Mouse (Mus musculus) forebrain, postnatal 0 days (tissue): ENCODE measurements around the gene Nlrp1a. TPM values are rescaled to one million over a fixed set of nuclear protein-coding genes. Genes with fewer than 3 reads are reported as not detected.
A peak's percentile ranks its signal among the peaks of the same experiment; 100 is the strongest.

Source experiments
- ATAC-seq: fragments of 200-750 bp; cut with Nextera tagmentation; 2 replicates; pipeline ENCODE4 v1.8.0; 2017; ENCODE audit warnings: mild to moderate bottlenecking, moderate library complexity
- DNase-seq: peaks from one replicate; pipeline ENCODE4 v3.0.0-alpha.2; 2015
- H3K27ac ChIP-seq: fragments of 300-500 bp; sonication (generic); 2 replicates; pipeline ENCODE4 v1.5.1; 2014; ENCODE audit warnings: low read depth, mild to moderate bottlenecking, antibody characterized with exemption, low read length, moderate library complexity, mixed read lengths
- H3K27me3 ChIP-seq: fragments of 300-500 bp; sonication (generic); 2 replicates; pipeline ENCODE4 v1.6.1; 2014; ENCODE audit warnings: mild to moderate bottlenecking, low read length, mixed read lengths; ENCODE audit not compliant: insufficient read depth
- H3K36me3 ChIP-seq: fragments of 300-500 bp; sonication (generic); 2 replicates; pipeline ENCODE4 v1.6.1; 2014; ENCODE audit warnings: mild to moderate bottlenecking, moderate library complexity; ENCODE audit not compliant: insufficient read depth
- H3K4me1 ChIP-seq: fragments of 300-500 bp; sonication (generic); 2 replicates; pipeline ENCODE4 v1.6.1; 2014; ENCODE audit warnings: antibody characterized with exemption; ENCODE audit not compliant: insufficient read depth
- H3K4me2 ChIP-seq: fragments of 300-500 bp; sonication (generic); 2 replicates; pipeline ENCODE4 v1.6.1; 2014; ENCODE audit warnings: low read depth, mild to moderate bottlenecking, moderate library complexity
- H3K4me3 ChIP-seq: fragments of 300-500 bp; sonication (generic); 2 replicates; pipeline ENCODE4 v1.5.1; 2014; ENCODE audit warnings: low read depth, low read length, mixed read lengths
- H3K9ac ChIP-seq: fragments of 300-500 bp; sonication (generic); 2 replicates; pipeline ENCODE4 v1.6.1; 2014; ENCODE audit warnings: mild to moderate bottlenecking
- H3K9me3 ChIP-seq: fragments of 300-500 bp; sonication (generic); 2 replicates; pipeline ENCODE4 v1.6.1; 2016; ENCODE audit warnings: low read length
- CTCF ChIP-seq: sonication (generic); IDR thresholded peaks from 2 replicates; pipeline ENCODE4 v1.5.1; 2016; ENCODE audit warnings: antibody characterized with exemption, control low read depth, low read depth
- WGBS: fragments of 180-500 bp; shearing (Covaris S2); extraction: QIAGEN DNeasy Blood & Tissue Kit; methylation state at CpG from one replicate; pipeline ENCODE4 v1.1.7; 2014; 5-methylcytosine and 5-hydroxymethylcytosine counted together
- polyA plus RNA-seq: library from polyadenylated mRNA; unstranded; fragments of >200 nt; fragmentation: Nextera tagmentation; extraction: Ambion mirVana; gene quantifications from 2 replicates; pipeline ENCODE4 v1.2.1, GENCODE M21; 2015
- total RNA-seq: library from RNA; depleted of rRNA; stranded (reverse); fragments of >200 nt; gene quantifications from 2 replicates; pipeline ENCODE4 v1.2.3, GENCODE M21; 2014; rRNA removed

Nlrp1a gene
- total and polyA plus RNA-seq, 2 experiments from 2014 or later, result 0.04 TPM; not detected in 1

- H3K9ac ChIP-seq, result no peak overlapping the region
- H3K27ac ChIP-seq, result no peak overlapping the region
- ATAC-seq, result no peak
- H3K9me3 ChIP-seq, result no peaks in the 10 kb centered on the region
- DNase-seq, result no peak
- TF ChIP-seq CTCF, result no peak
- H3K36me3 ChIP-seq, result no peaks in the 10 kb centered on the region
- no peak overlapping the region for H3K4me3 ChIP-seq
- H3K27me3 ChIP-seq, result no peaks in the 10 kb centered on the region
- no peak overlapping the region for H3K4me2 ChIP-seq
- no peaks in the 10 kb centered on the region for H3K4me1 ChIP-seq
Measured at GRCm38 (mm10) chr11:71106261-71107021, 38.1 kb downstream of the Nlrp1a start.

GRCm38 (mm10) chr11:71103931-71104330 lies 40.6 kb downstream of the Nlrp1a start:
- no peaks in the 10 kb centered on the region for H3K36me3 ChIP-seq
- H3K27ac ChIP-seq, result no peak overlapping the region
- ATAC-seq (no peak), DNase-seq (no peak)
- no peaks in the 10 kb centered on the region for H3K27me3 ChIP-seq
- no peak overlapping the region for H3K9ac ChIP-seq
- H3K4me3 ChIP-seq, result no peak overlapping the region
- H3K9me3 ChIP-seq, result no peaks in the 10 kb centered on the region
- H3K4me1 ChIP-seq, result no peaks in the 10 kb centered on the region
- H3K4me2 ChIP-seq, result no peak overlapping the region
- no peak for TF ChIP-seq CTCF

- no peaks in the 10 kb centered on the region for H3K9me3 ChIP-seq
- H3K4me1 ChIP-seq, result no peaks in the 10 kb centered on the region
- no peaks in the 10 kb centered on the region for H3K36me3 ChIP-seq
- no peaks in the 10 kb centered on the region for H3K27me3 ChIP-seq
- 84% methylated on average over 1 of the region's 1 CpGs for WGBS
- H3K4me2 ChIP-seq, result no peak overlapping the region
- no peak for ATAC-seq
- DNase-seq, result no peak
- no peak overlapping the region for H3K9ac ChIP-seq
- no peak overlapping the region for H3K4me3 ChIP-seq
- no peak for TF ChIP-seq CTCF
- H3K27ac ChIP-seq, result no peak overlapping the region
Measured at GRCm38 (mm10) chr11:71076342-71076741, 68.2 kb downstream of the Nlrp1a start.

GRCm38 (mm10) chr11:71052554-71052953 lies 92.0 kb downstream of the Nlrp1a start:
- Histone ChIP-seq H3K4me1 (no peaks in the 10 kb centered on the region), H3K27ac (no peak overlapping the region), H3K4me3 (no peak overlapping the region), H3K9ac (no peak overlapping the region), H3K36me3 (no peaks in the 10 kb centered on the region), H3K4me2 (no peak overlapping the region), H3K9me3 (no peaks in the 10 kb centered on the region), H3K27me3 (no peaks in the 10 kb centered on the region)
- DNase-seq (peak; percentile 75), ATAC-seq (peak; percentile 69)
- peak; percentile 80 for TF ChIP-seq CTCF
- 7% methylated on average over 1 of the region's 1 CpGs for WGBS

Other genes starting within 250 kb of the Nlrp1a start
- 98.1 and 103 TPM in 2 replicates for gene Nup88, start 174.7 kb downstream of the Nlrp1a start, total RNA-seq
- 101 and 102 TPM in 2 replicates for gene Nup88, start 174.7 kb downstream of the Nlrp1a start, polyA plus RNA-seq
- gene Rpain, start 174.5 kb downstream of the Nlrp1a start, total RNA-seq, result 24.7 and 44.0 TPM in 2 replicates
- gene Rpain, start 174.5 kb downstream of the Nlrp1a start, polyA plus RNA-seq, result 54.7 and 61.9 TPM in 2 replicates
- 19.5 and 24.3 TPM in 2 replicates for gene C1qbp, start 161.7 kb downstream of the Nlrp1a start, total RNA-seq
- gene C1qbp, start 161.7 kb downstream of the Nlrp1a start, polyA plus RNA-seq, result 225 and 233 TPM in 2 replicates
- gene Dhx33, start 140.3 kb downstream of the Nlrp1a start, total RNA-seq, result 25.8 and 26.7 TPM in 2 replicates
- gene Dhx33, start 140.3 kb downstream of the Nlrp1a start, polyA plus RNA-seq, result 7.4 and 9.7 TPM in 2 replicates
- gene Mis12, start 125.1 kb downstream of the Nlrp1a start, total RNA-seq, result 15.3 and 19.3 TPM in 2 replicates
- 8.0 and 13.9 TPM in 2 replicates for gene Mis12, start 125.1 kb downstream of the Nlrp1a start, polyA plus RNA-seq
- gene Derl2, start 124.9 kb downstream of the Nlrp1a start, total RNA-seq, result 27.0 and 35.0 TPM in 2 replicates
- gene Derl2, start 124.9 kb downstream of the Nlrp1a start, polyA plus RNA-seq, result 21.5 and 25.1 TPM in 2 replicates
- 611 and 642 TPM in 2 replicates for gene 6330403K07Rik, start 111.2 kb downstream of the Nlrp1a start, total RNA-seq
- 634 and 640 TPM in 2 replicates for gene 6330403K07Rik, start 111.2 kb downstream of the Nlrp1a start, polyA plus RNA-seq
- gene Nlrp1b, start 86.0 kb upstream of the Nlrp1a start, total RNA-seq, result 0.08 and 0.14 TPM in 2 replicates
- 0.04 TPM in 1 of 2 replicates, not detected in the other for gene Nlrp1b, start 86.0 kb upstream of the Nlrp1a start, polyA plus RNA-seq